Mouse (Mus musculus): ENCODE measurements around the gene Ccdc134.

The Ccdc134 gene

DNA sequence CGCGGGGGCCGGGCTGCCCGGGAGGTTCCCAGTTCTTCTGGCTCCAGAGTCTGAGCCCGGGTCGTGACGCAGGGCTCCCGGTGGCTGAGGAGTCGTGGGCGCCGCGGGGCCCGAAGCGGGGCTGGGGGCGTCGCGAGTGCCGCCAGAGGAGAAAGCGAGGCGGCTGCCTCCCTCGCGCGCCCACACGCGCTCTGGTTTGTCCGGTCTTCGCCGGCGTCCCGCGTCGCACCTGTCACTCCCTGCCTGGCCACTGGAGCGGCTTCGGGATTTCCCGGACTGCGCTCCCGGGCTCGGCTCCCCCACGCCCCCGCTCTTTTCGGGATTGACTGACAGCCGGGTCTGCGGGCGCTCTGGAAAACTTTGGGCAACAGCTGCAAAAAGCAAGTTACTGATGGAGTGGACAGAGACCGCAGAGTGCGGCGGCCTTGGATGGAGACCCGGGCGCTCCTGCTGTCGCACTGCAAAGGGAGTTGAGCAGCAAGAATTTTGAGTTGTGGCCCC is 19.9 kb downstream of the Ccdc134 start:
- peak; percentile 69 to 70 for DNase-seq (ENCODE audit: low spot score in 2 of 2)

DNA sequence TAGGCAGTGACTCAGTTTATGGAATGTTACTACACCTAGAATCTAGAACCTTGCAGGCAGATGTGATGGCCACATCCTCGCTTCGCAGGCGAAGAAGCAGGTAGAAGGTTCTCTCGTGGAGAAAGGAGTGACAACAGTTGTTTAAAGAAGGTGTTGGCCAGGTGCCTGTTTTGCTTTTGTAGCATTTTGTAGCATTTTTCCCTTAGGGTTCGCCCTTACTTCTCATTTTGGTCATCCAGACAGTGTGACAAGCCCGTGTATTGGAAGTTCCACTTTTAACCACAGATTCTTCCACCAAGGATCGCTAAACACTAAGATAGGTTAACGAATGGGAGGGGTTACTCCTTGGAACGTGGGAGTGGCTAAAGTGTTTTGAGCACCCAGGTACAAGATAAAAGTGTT is 20.8 kb downstream of the Ccdc134 start:
- peak in 1 of 2 experiments; percentile 22 for DNase-seq (ENCODE audit: low spot score in 2 of 2)

DNA sequence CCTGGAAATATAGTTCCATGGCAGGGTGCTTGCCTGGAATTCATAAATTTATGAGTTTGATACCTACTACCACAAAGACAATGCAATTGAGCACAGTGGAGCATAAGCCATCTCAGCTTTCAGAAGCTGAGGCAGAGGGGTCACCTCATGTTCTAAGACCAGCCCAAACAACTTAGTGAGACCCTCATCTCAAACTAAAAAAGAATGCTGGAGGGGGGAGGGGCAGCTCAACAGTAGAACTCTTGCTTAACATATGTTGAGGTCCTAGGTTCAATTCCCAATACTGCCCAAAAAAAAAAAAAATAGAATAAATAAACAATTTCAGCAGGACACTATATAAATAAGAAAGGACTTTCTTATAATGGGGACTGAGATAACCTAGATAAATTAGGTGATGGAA is 22.3 kb downstream of the Ccdc134 start:
- no peak for DNase-seq (ENCODE audit: low spot score in 2 of 2)

DNA sequence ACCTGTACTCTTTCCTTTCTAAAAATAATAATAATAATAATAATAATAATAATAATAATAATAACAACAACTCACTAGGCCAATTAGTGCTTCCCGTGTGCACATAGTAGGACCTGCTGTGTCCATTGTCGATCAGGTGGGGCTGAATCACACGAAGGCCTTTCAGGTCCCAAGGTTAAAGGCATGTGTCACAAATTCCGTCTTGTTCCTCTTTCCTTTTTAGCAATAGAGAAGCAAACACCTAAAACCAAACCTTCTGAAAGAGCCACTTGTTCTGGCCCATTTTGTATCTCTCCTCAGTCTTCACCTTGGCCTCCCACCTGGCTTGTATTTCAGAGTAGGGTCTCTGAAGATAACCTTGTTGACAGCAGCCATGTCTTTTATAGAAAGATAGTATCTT is 23.5 kb downstream of the Ccdc134 start:
- DNase-seq (ENCODE audit: low spot score in 2 of 2) = no peak

DNA sequence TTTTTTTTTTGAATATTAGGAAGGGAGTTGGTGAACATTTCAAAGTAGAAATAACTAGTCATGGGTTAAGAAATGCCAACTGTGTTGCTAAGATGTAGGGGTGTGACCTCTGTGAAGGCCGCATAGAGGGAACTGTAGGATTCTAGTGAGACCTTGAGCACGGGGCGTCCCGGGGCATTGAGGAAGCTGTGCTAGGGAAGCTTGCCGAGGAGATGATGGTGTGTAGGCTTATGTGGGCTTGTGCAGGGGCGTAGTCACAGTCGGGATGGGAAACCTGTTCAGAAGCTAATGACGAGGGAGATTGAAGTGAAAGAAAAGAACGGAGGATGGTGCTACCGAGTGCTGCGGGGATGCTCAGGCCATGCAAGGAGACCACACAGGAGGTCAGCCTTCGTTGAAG is 24.3 kb downstream of the Ccdc134 start:
- DNase-seq (ENCODE audit: low spot score in 2 of 2) = no peak

DNA sequence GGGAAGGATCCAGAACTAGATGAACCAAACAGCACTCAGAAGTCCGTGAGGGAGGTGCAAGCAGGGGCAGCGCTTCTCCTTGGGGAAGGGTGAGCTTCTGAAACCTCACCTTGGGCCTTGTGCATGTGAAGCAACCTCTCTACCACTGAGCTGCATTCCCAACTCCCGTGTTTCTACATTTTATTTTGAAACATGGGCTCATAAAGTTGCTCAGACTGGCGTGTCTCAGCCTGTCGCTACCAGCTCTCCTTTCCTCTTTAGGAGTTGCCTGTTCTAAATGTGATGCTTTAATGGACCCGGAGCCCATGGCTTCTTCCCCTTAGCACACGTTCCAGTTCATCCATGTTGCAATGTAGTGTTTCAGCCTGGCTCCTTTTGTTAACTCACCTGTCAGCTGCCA is 24.7 kb downstream of the Ccdc134 start:
- DNase-seq (ENCODE audit: low spot score in 2 of 2) = no peak

DNA sequence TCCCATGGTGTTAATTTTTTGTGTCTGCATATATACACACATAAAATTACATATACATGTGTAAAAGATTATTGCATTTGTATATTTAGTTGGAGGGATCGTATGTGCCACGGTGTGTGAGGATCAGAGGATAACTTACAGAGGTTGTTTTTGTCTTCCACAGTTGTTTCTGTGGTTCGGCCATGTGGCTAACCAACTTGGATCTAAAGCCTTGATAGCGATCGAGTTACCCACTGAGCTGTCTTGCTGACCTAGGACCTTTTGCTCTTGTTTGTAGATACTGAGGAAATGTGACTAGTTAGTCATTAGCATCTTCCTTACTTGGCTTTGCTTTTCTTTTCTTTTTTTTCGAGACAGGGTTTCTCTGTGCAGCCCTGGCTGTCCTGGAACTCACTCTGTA is 28.6 kb downstream of the Ccdc134 start:
- no peak for DNase-seq (ENCODE audit: low spot score in 2 of 2)

DNA sequence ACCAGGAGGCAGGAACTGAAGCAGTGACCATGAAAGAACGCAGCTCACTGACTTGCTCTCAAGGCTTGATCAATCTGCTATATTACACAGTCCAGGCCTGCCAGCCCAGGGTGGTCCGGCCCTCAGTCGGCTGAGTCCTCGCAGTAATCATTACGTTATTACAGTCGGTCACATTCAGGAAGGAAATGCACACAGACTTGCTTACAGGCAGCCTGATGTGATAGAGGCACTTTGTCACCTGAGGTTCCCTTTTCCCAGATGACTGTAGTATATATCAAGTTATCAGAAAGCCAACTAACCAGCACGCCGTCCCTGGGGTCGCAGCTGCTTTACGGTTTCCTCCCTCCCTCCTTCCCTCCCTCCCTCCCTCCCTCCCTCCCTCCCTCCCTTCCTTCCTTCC is 29.2 kb downstream of the Ccdc134 start:
- DNase-seq (ENCODE audit: low spot score in 2 of 2) = no peak

DNA sequence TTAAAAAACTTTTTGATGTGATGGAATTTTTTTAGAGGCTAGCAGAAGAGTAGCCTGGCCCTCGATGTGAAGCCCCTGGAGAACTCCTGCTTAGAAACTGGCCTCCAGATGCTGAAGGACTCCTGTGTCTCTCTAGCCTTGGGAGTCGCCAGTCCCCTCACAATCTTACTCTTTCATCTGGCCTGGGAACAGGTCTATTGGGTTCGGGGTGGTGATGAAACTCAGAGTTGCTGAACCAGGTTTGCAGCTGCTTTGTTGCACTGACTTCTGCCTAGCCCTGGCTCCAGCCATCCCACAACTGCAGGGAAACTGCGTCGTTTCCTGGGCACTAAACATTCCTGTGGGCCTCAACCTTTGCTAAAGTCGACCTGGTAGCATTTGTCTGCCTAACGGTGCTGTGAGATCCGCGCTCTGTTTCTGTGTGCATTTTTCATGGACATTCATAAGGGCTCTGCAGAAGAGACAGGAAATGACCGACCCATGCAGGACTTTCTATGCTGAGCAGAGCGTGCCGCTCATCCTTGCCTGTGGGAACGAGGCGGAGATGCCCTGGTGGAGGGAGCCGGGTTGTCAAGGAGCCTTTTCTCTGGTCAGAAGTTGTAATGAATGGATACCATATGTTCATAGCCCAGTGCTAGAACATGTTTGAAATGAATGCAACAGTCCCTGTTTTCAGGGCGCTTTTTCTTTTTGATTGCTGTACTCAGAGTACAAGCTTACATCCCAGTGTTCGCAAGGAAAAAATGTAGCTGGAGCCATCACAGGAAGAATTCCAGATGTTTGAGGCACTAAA is 30.7 kb downstream of the Ccdc134 start:
- DNase-seq (ENCODE audit: low spot score in 2 of 2) = no peak

DNA sequence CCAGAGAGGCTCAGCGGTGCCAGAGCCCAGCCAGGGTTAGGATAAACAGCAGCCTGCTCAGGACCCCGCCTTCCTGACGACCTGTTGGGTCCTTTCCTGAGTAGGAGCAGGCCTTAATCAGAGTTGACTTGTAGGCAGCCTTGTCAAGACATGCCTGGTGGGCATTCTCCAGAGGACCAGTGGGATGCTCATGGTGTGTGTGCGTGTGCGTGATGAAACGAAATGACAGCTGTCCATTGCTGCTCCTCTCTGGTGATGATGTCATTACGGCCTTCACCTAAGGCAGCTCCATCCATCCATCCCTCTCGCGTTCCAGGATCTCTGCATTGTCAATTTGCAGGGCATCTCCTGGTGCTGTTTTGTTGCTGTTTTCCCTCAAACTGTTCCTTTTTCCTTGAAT is 31.7 kb downstream of the Ccdc134 start:
- DNase-seq (ENCODE audit: low spot score in 2 of 2) = no peak

DNA sequence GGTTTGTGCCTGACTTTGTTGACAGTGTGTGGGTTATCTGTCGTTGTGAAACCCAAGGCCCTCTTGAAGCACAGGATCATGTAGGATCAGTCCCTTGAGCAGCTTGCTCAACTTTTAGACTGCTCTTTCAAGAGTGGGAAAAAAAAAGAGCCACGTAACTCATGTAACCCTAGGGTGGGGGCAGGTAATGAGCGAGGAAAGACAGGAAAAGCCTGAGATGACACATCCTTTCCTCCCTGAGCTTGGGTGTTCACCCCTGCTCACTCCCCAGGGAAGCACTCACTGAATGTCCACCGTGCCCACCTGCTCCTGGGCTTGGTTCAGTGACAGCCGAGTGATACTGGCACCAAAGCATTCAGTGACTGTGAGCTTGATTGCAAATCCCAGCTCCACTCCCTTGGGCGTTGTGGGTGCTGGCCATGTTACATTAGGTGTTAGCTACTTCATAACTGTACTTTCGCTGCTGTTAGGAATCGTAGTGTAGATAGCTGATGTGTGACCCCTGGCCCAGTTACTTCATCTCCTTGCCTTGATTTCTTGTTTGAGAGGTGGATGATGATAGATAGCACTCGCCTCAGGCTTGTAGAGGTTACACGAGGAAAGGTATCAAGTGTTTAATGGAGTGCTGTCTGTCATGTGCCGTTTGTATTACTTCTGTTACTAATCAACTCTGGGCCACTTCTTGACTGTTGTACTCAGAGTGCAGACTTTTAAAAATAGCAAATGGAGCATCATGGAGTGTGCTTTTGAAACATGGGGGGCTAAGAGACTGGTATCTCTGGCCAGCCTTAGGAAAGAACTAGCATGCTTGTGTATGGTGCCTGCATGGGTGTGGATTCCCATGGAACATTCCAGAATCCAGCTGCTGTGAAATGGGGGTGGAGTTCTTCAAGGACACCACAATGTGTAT is 33.3 kb downstream of the Ccdc134 start:
- DNase-seq (ENCODE audit: low spot score in 2 of 2) = no peak

DNA sequence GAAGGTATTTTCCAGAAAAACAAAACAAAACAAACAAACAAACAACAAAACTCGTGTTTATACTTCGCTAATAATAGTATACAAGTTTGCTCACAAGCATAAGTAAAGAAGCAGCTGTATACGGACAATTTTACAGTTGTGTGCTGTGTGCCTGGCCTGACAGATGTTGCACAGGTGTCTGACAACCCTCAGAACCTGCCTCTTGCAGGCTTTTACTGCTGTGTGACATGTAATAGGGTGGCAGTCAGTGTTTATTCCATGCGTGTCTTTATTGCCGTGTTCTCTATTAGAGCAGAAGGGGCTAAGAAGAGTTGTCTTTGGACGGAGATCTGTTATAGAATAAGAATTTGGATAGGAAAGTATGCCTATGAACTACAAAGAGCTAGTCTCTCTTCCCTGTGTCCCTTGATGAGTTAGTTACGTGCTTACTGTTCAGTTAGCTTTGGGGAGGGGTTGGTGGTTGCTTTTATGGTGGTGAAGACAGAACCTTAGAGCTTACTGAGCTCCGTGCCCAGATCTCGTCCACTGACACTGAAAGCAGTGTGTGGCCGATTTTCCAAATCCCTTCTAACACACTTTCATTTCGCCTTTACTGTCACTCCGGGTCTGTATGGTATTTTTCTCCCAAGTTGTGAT is 34.4 kb downstream of the Ccdc134 start:
- no peak for DNase-seq (ENCODE audit: low spot score in 2 of 2)

DNA sequence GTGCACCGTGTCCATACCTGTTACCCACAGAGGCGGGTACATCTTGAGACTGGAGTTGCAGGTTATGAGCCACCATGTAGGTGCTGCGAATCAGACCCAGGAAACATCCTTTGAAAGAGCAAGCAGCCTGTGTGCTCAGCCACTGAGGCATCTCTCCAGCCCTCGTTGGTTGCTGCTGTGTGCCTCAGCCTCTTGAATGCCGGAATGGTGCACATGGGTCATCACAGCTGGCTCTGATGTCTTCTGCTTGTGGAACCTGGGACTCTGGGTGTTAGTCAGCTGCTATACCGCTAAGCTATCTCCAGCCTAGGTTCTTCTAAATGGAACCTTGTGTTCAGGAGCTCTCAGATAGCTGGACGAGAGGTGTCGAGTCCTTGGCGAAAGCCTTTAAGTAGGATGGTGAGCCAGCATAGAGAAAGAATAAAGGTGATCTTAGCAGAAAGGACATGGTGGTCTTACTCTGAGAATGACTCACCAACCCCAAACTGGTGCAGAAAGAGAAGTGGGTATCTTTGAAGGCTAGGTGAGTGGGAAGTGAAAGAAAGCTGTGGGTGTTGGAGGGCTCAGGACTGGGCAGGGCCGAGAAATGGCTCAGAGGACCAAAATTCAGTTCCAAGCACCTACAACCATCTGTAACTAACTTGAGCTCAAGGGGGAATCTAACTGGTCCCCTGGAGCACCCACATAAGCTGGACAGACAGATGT is 35.8 kb downstream of the Ccdc134 start:
- DNase-seq (ENCODE audit: low spot score in 2 of 2) = no peak

DNA sequence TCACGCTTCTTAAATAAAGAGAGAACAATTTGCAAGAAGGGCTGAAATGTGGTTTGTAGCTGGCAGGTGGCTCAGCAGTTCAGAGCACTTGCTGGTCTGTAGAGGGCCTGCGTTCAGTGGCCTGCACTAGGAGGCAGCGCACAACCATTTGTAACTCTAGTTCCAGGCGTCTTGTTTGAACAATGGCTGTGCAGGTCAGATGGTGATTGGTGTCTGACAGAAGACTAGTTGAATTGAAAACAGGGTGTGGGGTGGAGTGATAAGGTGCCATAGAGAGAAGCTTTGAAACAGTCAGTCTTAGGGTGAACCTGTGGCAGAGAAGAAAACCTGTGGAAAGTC is 36.3 kb downstream of the Ccdc134 start:
- DNase-seq (ENCODE audit: low spot score in 2 of 2) = no peak

DNA sequence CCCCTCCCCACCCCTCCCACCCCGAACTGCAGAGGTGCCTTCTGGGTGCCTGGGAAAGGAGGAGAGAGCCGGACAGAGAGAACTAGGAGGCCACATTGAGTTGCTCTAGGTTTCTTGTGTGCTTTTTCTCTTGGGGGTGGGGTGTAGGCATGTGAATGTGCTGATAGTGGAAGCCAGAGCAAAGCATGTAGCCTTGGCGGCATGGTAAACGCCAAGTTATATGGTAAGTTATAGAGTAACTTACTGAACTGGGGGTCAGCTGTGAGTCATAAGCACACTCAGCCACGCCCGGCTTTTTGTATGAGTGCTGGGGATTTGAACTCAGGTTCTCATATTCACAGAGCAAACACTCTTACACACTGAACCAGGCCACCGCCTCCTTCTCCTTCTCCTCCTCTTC is 36.8 kb downstream of the Ccdc134 start:
- DNase-seq (ENCODE audit: low spot score in 2 of 2) = no peak

DNA sequence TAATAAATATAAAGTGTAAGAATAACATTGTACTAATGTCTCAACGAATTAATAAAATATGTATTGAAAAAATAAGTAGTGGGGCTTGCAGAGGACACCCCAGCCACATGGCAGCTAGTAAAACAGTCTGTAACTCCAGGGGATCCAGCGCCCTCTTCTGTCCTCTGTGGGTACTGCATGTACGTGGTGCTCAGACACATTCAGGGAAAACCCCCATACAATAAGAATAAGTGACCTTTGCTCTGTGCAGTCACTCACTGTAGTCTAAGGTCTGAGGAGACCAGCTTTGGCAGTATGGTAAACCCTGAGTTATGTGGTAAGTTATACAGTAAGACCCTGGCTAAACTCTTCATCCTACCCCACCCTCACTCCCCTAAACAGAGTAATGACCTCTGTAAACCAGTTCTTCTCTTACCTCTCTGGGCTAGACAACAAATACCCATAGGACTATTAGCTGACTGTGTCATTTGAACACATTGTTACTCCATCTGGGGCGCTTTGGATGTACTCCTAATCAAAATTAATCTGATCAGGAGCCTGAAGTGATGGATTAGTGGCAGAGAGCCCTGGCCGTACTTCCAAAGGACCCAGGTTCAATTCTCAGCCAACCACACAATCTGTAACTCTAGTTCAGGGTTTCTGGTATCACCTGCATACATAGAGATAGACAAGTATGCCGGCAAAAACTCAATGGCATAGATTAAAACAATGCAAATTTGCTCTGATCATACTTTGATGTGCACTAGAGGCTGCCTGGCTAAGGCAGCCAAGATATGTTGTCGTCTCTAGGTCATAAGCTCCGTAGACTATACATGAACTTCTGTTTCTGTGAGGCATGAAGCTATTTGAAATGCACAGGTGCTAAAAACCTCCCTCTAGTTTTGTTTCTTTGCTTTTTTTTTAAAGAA is 37.9 kb downstream of the Ccdc134 start:
- DNase-seq (ENCODE audit: low spot score in 2 of 2) = peak; percentile 88 to 89

DNA sequence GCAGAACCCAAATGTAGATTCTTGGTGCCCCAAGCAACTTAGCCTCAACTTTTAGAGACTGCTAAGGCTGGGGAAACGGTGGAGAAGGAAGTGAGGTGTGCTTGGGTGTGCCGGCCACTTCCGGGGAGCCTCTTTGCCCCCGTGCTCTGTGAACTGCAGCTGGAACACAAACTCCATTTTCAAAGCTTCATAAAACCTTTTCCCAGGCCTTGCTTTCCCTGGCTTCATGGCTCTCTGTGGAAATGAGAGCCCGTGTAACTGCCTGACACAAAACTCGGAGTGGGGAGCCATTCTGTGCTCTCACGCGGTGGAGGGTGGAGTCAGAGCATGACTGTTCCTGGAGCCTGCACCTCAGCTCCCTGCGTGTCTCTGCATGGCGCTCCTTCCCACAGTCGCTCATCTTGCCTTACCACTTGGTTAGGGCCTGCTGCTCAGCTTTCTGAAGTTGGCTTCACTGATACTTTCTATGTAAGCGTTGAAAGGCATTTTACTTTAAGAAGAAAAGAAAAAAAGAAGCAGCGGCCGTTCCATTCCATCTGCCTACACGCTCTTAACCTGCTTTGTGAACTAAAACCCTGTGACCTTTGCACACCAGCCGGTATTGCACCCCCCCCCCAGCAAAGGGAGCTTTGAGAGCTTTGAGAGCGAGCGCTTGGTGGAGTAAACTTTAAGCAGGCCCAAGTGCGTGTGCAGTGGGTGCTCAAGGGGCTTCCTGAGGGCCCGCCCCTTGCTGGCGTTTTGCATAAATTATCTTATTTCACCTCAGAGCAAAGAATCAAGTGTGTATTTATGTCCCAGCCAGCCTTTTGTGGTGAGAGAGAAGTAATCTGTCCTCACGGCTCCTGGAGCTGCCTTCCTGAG is 38.7 kb downstream of the Ccdc134 start:
- DNase-seq (ENCODE audit: low spot score in 2 of 2) = no peak

DNA sequence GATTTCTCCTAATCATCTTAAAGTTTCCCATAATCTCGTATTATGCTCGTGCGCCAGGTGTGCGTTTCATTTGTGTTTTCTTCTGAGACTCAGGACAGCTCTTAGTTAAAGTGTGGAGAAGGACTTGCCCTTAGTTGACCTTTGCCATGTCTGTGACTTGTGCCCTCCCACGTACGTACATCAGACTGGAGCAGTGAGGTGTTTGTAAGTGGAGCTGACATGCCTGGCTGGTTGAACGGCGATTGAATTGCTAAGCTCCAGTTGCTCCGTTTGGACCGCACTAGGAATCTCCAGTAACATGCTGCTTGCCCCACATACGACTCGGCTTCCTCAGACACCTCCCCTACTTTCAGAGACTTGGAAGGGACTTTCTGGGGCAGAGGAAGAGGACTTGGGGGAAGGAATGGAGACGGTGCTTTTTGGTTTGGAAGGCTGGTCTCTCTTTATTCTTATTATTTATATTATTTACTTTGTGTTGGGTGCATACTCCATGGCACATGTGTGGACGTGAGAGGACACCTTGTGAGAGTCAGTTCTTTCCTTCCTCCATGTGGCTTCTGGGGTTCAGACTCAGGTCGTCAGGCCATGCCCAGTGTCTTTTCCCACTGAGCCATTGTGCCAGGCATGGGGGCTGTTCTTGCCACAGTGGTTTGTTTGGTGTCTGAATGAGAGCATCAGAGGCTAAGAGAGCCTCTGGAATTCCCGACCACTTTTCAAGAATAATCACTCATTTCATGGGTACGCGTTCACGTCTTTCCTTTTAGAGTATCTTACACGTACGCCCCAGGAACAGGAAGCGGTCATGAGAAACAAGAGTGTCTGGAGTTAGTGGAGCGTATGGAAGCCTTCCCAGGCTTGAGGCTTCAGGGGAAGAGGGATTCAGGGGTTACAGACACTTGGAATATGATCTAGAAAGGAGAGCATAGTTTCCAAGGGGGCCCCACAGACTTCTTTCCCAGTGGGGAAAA is 39.8 kb downstream of the Ccdc134 start:
- no peak for DNase-seq (ENCODE audit: low spot score in 2 of 2)

DNA sequence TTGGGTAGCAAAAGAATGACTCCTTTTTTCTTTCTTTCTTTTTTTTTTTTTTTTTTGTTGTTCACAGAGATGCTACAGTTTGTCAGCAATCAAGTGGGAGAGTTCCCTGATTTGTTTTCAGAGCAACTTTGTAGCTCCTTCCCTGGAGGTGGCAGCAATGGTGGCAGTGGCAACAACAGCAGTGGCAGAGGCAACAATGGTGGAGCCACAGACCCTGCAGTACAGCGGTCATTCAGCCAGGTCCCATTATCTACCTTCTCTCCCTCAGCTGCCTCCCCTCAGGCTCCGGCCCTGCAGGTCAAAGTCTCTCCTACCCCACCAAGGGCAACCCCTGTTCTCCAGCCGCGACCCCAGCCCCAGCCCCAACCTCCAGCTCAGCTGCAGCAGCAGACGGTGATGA is 41.9 kb downstream of the Ccdc134 start:
- no peak for DNase-seq (ENCODE audit: low spot score in 2 of 2)

Measured in right cerebral cortex, adult 2 months (tissue).